Mouse (Mus musculus): ENCODE data around the gene 1600014C23Rik. TPM values are rescaled to one million over a fixed set of nuclear protein-coding genes. Genes with fewer than 3 reads are reported as not detected.

The 1600014C23Rik gene
- polyA plus RNA-seq (2012; fragmentation: generic; extraction: Trizol): not detected

DNA sequence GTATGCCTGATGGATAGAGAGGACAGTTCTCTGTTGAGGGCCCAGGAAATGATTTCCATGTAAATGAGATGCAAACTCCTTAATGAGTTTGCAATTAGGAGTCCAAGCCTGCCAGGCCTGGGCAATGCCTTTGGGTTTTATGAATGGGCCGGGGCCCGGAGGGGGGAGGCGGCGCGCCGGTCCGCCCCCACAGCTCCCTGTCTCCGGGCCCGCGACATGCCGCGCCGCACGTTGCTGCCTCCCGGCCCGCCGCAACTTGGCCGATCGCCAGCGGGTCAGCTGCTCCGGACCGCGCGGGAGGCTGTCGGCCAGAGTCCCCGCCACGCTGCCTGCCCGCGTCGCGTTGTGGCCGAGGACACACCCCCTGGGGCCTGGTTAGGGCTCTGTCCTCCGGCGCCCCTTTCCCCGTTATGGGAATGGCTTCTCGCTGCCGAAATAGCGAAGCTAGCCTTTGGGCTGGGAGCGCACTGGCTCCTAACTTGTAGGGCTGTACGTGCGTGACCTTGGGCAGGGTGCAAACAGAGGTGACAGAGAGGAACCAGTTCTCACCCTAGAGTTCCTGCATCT, at the start of gene 1600014C23Rik:
Gene 1600014C23Rik (minus strand): TSS at position 110 of the 567 bp plus-strand sequence.

GRCm38 (mm10) chr17:45686716-45687115, 46.9 kb downstream of the 1600014C23Rik start, which contains the start of gene Tmem63b:
Tmem63b (minus strand) TSS chr17:45686905.

DNA sequence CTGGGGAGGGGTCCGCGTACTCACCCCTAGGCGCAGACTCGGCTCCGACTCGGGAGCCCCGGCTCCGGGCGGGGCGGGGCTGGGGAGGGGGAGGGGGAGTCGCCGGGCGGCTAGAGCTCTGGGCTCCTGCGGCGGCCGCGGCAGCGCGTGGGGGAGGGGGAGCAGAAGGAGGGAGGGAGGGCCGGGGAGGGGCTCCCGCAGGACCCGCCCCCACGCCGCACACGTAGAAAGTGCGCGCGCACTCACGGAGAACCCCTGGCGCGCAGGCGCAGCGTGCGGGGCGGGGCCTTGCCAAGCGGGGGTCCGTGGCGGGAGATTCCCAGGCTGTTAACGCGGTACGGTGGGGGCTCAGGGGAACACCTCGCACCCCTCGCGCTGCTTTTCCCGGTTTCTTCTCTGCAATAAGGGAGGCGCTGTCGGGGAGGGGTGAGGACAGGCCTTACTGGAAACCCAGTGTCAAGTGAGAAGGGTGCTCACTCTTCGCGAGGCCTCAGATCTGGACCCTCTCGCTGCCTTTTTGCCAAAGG, 47.5 kb downstream of the 1600014C23Rik start, which contains the start of gene Mrpl14:
Gene Mrpl14 (plus strand): TSS at position 230 of the 527 bp plus-strand sequence.

Other genes with a start within 250 kb of the 1600014C23Rik start
- 1 to 10 TPM; 8.8 to 9.1 TPM for gene Aars2, start 227.0 kb downstream of the 1600014C23Rik start, polyA plus RNA-seq (2012; fragmentation: generic; extraction: Trizol)
- not detected for gene Tcte1, start 210.4 kb downstream of the 1600014C23Rik start, polyA plus RNA-seq (2012; fragmentation: generic; extraction: Trizol)
- under 1 TPM; under 0.01 to 0.01 TPM for gene Tmem151b, start 184.2 kb downstream of the 1600014C23Rik start, polyA plus RNA-seq (2012; fragmentation: generic; extraction: Trizol)
- 10 to 100 TPM; 10.4 to 27.8 TPM for gene Nfkbie, start 178.1 kb downstream of the 1600014C23Rik start, polyA plus RNA-seq (2012; fragmentation: generic; extraction: Trizol)
- gene Slc35b2, start 170.0 kb downstream of the 1600014C23Rik start, polyA plus RNA-seq (2012; fragmentation: generic; extraction: Trizol): 100 to 1,000 TPM; 102 to 176 TPM
- gene Hsp90ab1, start 160.6 kb downstream of the 1600014C23Rik start, polyA plus RNA-seq (2012; fragmentation: generic; extraction: Trizol): 1,000 to 10,000 TPM; 1,208 to 1,445 TPM
- gene Slc29a1, start 134.2 kb downstream of the 1600014C23Rik start, polyA plus RNA-seq (2012; fragmentation: generic; extraction: Trizol): 100 to 1,000 TPM; 278 to 332 TPM
- under 1 TPM; 0.05 to 0.26 TPM for gene Mymx, start 131.7 kb downstream of the 1600014C23Rik start, polyA plus RNA-seq (2012; fragmentation: generic; extraction: Trizol)
- gene Capn11, start 74.5 kb downstream of the 1600014C23Rik start, polyA plus RNA-seq (2012; fragmentation: generic; extraction: Trizol): under 1 TPM in 1 of 2 experiments, not detected in 1; 0.35 TPM
- 100 to 1,000 TPM; 383 to 513 TPM for gene Mrpl14, start 47.5 kb downstream of the 1600014C23Rik start, polyA plus RNA-seq (2012; fragmentation: generic; extraction: Trizol)
- 10 to 100 TPM; 20.6 to 48.1 TPM for gene Tmem63b, start 46.9 kb downstream of the 1600014C23Rik start, polyA plus RNA-seq (2012; fragmentation: generic; extraction: Trizol)

All from C3H10T1/2 (cell line).